Mouse (Mus musculus) limb, embryonic 14.5 days (tissue): ENCODE measurements around the gene Ackr3. TPM values are rescaled to one million over a fixed set of nuclear protein-coding genes. Genes with fewer than 3 reads are reported as not detected.

Experiments used
- ATAC-seq: fragments of 200-750 bp; cut with Nextera tagmentation; 2 replicates; pipeline ENCODE4 v1.8.0; 2017; ENCODE audit warnings: low read depth, moderate number of reproducible peaks, moderate TSS enrichment; ENCODE audit not compliant: low FRiP score
- DNase-seq: peaks from one replicate; pipeline ENCODE4 v3.0.0-alpha.2; 2015; ENCODE audit warnings: low spot score
- H3K27ac ChIP-seq: fragments of 300-500 bp; sonication (generic); replicated peaks from 2 replicates; pipeline ENCODE4 v1.5.1; 2014; ENCODE audit warnings: low read depth, mild to moderate bottlenecking, low read length, moderate library complexity, mixed read lengths
- H3K27me3 ChIP-seq: fragments of 300-500 bp; sonication (generic); 2 replicates; pipeline ENCODE4 v1.6.1; 2014; ENCODE audit warnings: low read length, mixed read lengths; ENCODE audit not compliant: control insufficient read depth, insufficient read depth
- H3K36me3 ChIP-seq: fragments of 300-500 bp; sonication (generic); 2 replicates; pipeline ENCODE4 v1.6.1; 2014; ENCODE audit warnings: mild to moderate bottlenecking, low read length, moderate library complexity, mixed read lengths; ENCODE audit not compliant: control insufficient read depth, insufficient read depth
- H3K4me1 ChIP-seq: fragments of 300-500 bp; sonication (generic); 2 replicates; pipeline ENCODE4 v1.6.1; 2014; ENCODE audit warnings: antibody characterized with exemption, low read length, mixed read lengths; ENCODE audit not compliant: control insufficient read depth, insufficient read depth
- H3K4me2 ChIP-seq: fragments of 300-500 bp; sonication (generic); replicated peaks from 2 replicates; pipeline ENCODE4 v1.6.1; 2014; ENCODE audit warnings: low read depth, mild to moderate bottlenecking, low read length, moderate library complexity; ENCODE audit not compliant: severe bottlenecking
- H3K4me3 ChIP-seq: fragments of 300-500 bp; sonication (generic); replicated peaks from 2 replicates; pipeline ENCODE4 v1.5.1; 2014; ENCODE audit warnings: low read length
- H3K9ac ChIP-seq: fragments of 300-500 bp; sonication (generic); 2 replicates; pipeline ENCODE4 v1.6.1; 2014; ENCODE audit warnings: mild to moderate bottlenecking, low read depth, low read length, moderate library complexity; ENCODE audit not compliant: severe bottlenecking
- H3K9me3 ChIP-seq: fragments of 300-500 bp; sonication (generic); 2 replicates; pipeline ENCODE4 v1.6.1; 2016; ENCODE audit warnings: low read length; ENCODE audit not compliant: control insufficient read depth
- POLR2A ChIP-seq: fragments of 200-500 bp; IDR thresholded peaks from 2 replicates; pipeline ENCODE4 v1.8.0; 2012; ENCODE audit warnings: inconsistent platforms, mild to moderate bottlenecking, moderate library complexity, borderline replicate concordance; ENCODE audit not compliant: insufficient read depth, insufficient read length; ENCODE audit errors: extremely low read depth
- WGBS: fragments of 180-500 bp; shearing (Covaris S2); extraction: QIAGEN DNeasy Blood & Tissue Kit; methylation state at CpG from one replicate; pipeline ENCODE4 v1.1.7; 2014; 5-methylcytosine and 5-hydroxymethylcytosine counted together
- polyA plus RNA-seq, 2 experiments: library from polyadenylated mRNA; depleted of rRNA in 1 of 2; stranded (reverse) in 1 of 2; unstranded in 1 of 2; fragments of >200 nt; fragmentation: Nextera tagmentation in 1 of 2; extraction: Ambion mirVana in 1 of 2; gene quantifications; 2 replicates each; pipeline versions ENCODE4 v1.2.1 to v1.2.3; 2012 to 2014

Ackr3 gene
- polyA plus RNA-seq, 2 experiments, result 49.7 to 93.8 TPM

- Histone ChIP-seq H3K9ac (no peak overlapping the region), H3K4me3 (no peak overlapping the region), H3K4me2 (no peak overlapping the region), H3K27me3 (no peaks in the 10 kb centered on the region), H3K9me3 (no peaks in the 10 kb centered on the region), H3K4me1 (peaks cover 5% of the 10 kb centered on the region; the same call in 1 of the 2 replicates), H3K27ac (no peak overlapping the region), H3K36me3 (peaks cover 13% of the 10 kb centered on the region)
- 77% methylated on average over 4 of the region's 4 CpGs for WGBS
- no peak for TF ChIP-seq POLR2A
- DNase-seq (no peak), ATAC-seq (no peak)
Measured at GRCm38 (mm10) chr1:90220844-90221243, 17.1 kb downstream of the Ackr3 start.

- Histone ChIP-seq H3K4me1 (peaks cover 6% of the 10 kb centered on the region; the same call in 1 of the 2 replicates), H3K4me2 (no peak overlapping the region), H3K27me3 (no peaks in the 10 kb centered on the region), H3K27ac (no peak overlapping the region), H3K4me3 (no peak overlapping the region), H3K36me3 (peaks cover 3% of the 10 kb centered on the region; the same call in 1 of the 2 replicates), H3K9me3 (no peaks in the 10 kb centered on the region), H3K9ac (no peak overlapping the region)
- 76% methylated on average over 18 of the region's 18 CpGs for WGBS
- DNase-seq (no peak), ATAC-seq (no peak)
- no peak for TF ChIP-seq POLR2A
Measured at GRCm38 (mm10) chr1:90221811-90222361, 18.1 kb downstream of the Ackr3 start.

- Histone ChIP-seq H3K27ac (no peak overlapping the region), H3K27me3 (no peaks in the 10 kb centered on the region), H3K36me3 (no peaks in the 10 kb centered on the region), H3K4me1 (peaks cover 6% of the 10 kb centered on the region), H3K9me3 (no peaks in the 10 kb centered on the region), H3K4me3 (no peak overlapping the region), H3K4me2 (no peak overlapping the region), H3K9ac (no peak overlapping the region)
- no peak for TF ChIP-seq POLR2A
- DNase-seq (no peak), ATAC-seq (no peak)
- 81% methylated on average over 17 of the region's 17 CpGs for WGBS
Measured at GRCm38 (mm10) chr1:90222427-90222901, 18.7 kb downstream of the Ackr3 start.

- no peak for ATAC-seq
- 71% methylated on average over 2 of the region's 2 CpGs for WGBS
- no peak for TF ChIP-seq POLR2A
- no peaks in the 10 kb centered on the region for H3K9me3 ChIP-seq
- peaks cover 11% of the 10 kb centered on the region for H3K4me1 ChIP-seq
- no peak for DNase-seq
- H3K9ac ChIP-seq, result no peak overlapping the region
- H3K4me2 ChIP-seq, result no peak overlapping the region
- no peaks in the 10 kb centered on the region for H3K36me3 ChIP-seq
- no peak overlapping the region for H3K4me3 ChIP-seq
- H3K27ac ChIP-seq, result no peak overlapping the region
- H3K27me3 ChIP-seq, result no peaks in the 10 kb centered on the region
Measured at GRCm38 (mm10) chr1:90223006-90223405, 19.2 kb downstream of the Ackr3 start.

- Histone ChIP-seq H3K4me3 (no peak overlapping the region), H3K27ac (no peak overlapping the region), H3K36me3 (no peaks in the 10 kb centered on the region), H3K4me2 (no peak overlapping the region), H3K9ac (no peak overlapping the region), H3K4me1 (peaks cover 27% of the 10 kb centered on the region), H3K9me3 (no peaks in the 10 kb centered on the region), H3K27me3 (no peaks in the 10 kb centered on the region)
- no peak for DNase-seq
- 50% methylated on average over 9 of the region's 9 CpGs for WGBS
- TF ChIP-seq POLR2A, result no peak
- no peak for ATAC-seq
Measured at GRCm38 (mm10) chr1:90225603-90226254, 21.9 kb downstream of the Ackr3 start.
